Mouse (Mus musculus) limb, embryonic 11.5 days (tissue): ENCODE data around the gene Trmt44. TPM values are rescaled to one million over a fixed set of nuclear protein-coding genes. Genes with fewer than 3 reads are reported as not detected.
A peak's percentile ranks its signal among the peaks of the same experiment; 100 is the strongest.

Source experiments
- ATAC-seq: fragments of 200-750 bp; cut with Nextera tagmentation; 2 replicates; pipeline ENCODE4 v1.8.0; 2017; ENCODE audit warnings: low read depth; ENCODE audit not compliant: insufficient number of reproducible peaks, low FRiP score, low TSS enrichment
- DNase-seq: peaks from one replicate; pipeline ENCODE4 v3.0.0-alpha.2; 2015; ENCODE audit warnings: low spot score
- H3K27ac ChIP-seq: fragments of 300-500 bp; sonication (generic); replicated peaks from 2 replicates; pipeline ENCODE4 v1.5.1; 2014; ENCODE audit warnings: low read depth, mild to moderate bottlenecking, low read length
- H3K27me3 ChIP-seq: fragments of 300-500 bp; sonication (generic); 2 replicates; pipeline ENCODE4 v1.6.1; 2014; ENCODE audit warnings: mild to moderate bottlenecking, low read length, mixed read lengths; ENCODE audit not compliant: control insufficient read depth, insufficient read depth
- H3K36me3 ChIP-seq: fragments of 300-500 bp; sonication (generic); 2 replicates; pipeline ENCODE4 v1.6.1; 2014; ENCODE audit warnings: mild to moderate bottlenecking, low read length, moderate library complexity, mixed read lengths; ENCODE audit not compliant: control insufficient read depth, insufficient read depth
- H3K4me1 ChIP-seq: fragments of 300-500 bp; sonication (generic); 2 replicates; pipeline ENCODE4 v1.6.1; 2014; ENCODE audit warnings: low read length, mixed read lengths; ENCODE audit not compliant: control insufficient read depth, insufficient read depth
- H3K4me2 ChIP-seq: fragments of 300-500 bp; sonication (generic); 2 replicates; pipeline ENCODE4 v1.6.1; 2014; ENCODE audit warnings: low read depth, mild to moderate bottlenecking, moderate library complexity; ENCODE audit not compliant: severe bottlenecking
- H3K4me3 ChIP-seq: fragments of 300-500 bp; sonication (generic); 2 replicates; pipeline ENCODE4 v1.5.1; 2014; ENCODE audit warnings: low read depth, low read length
- H3K9ac ChIP-seq: fragments of 300-500 bp; sonication (generic); 2 replicates; pipeline ENCODE4 v1.6.1; 2014; ENCODE audit warnings: mild to moderate bottlenecking, low read length
- H3K9me3 ChIP-seq: fragments of 300-500 bp; sonication (generic); 2 replicates; pipeline ENCODE4 v1.6.1; 2016; ENCODE audit warnings: low read length; ENCODE audit not compliant: control insufficient read depth
- WGBS: fragments of 180-500 bp; shearing (Covaris S2); extraction: QIAGEN DNeasy Blood & Tissue Kit; methylation state at CpG from one replicate; pipeline ENCODE4 v1.1.7; 2014; 5-methylcytosine and 5-hydroxymethylcytosine counted together
- polyA plus RNA-seq: library from polyadenylated mRNA; unstranded; fragments of >200 nt; fragmentation: Nextera tagmentation; extraction: Ambion mirVana; gene quantifications from 2 replicates; pipeline ENCODE4 v1.2.1, GENCODE M21; 2014

The Trmt44 gene
- polyA plus RNA-seq, 1 experiment from 2014 or later = 11.2 TPM

DNA sequence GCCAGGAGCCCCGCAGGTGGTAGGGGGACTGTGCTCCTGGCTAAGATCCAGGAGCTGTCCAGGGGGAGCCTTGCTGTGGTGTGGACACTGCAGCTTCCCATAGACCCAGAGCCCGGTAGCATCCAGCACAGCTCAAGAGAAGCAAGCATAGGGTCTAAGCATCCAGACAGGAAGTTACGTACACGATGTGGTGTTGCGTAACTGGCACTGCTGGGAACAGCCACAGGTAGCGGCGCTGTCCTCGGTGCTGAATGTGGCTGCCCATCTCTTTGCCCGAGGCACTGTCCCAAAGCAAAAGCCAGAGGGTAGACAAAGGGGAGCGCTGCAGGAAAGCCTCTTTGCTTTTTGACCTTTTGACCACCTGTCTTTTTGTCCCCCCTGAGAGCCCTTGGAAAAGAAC, 43.3 kb downstream of the Trmt44 start:
- no peak overlapping the region for H3K4me2 ChIP-seq
- DNase-seq (peak; percentile 83), ATAC-seq (no peak)
- no peaks in the 10 kb centered on the region for H3K27me3 ChIP-seq
- H3K27ac ChIP-seq = no peak overlapping the region
- no peaks in the 10 kb centered on the region for H3K36me3 ChIP-seq
- WGBS = 20% methylated on average over 10 of the region's 10 CpGs
- H3K4me3 ChIP-seq = no peak overlapping the region
- H3K9me3 ChIP-seq = no peaks in the 10 kb centered on the region
- H3K9ac ChIP-seq = no peak overlapping the region
- H3K4me1 ChIP-seq = no peaks in the 10 kb centered on the region; the same call in 1 of the 2 replicates

DNA sequence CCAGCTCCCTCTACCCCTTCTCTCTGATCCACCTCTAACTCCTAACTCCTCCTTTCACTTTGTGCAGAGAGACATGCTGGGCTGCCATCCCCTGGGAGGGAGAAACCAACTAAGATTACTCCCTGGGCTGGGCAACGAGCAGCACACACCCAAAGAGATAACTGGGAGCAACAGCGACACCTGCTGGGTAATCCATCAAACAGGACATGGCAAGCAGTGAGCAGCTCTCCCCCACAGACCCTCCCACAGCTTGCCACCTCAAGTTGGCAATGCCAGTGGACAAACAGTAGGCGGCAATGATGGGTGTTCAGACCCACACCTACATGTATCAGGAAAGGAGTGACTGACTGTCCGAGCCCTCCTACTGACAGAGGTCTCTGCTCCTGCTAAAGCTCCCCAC, 44.4 kb downstream of the Trmt44 start:
- H3K27me3 ChIP-seq = 0 out of 2 replicates have a peak, but pooled peaks cover 2% of the 10 kb centered on the region
- no peak overlapping the region for H3K4me3 ChIP-seq
- no peak overlapping the region for H3K9ac ChIP-seq
- peaks cover 7% of the 10 kb centered on the region for H3K4me1 ChIP-seq
- no peaks in the 10 kb centered on the region for H3K36me3 ChIP-seq
- no peaks in the 10 kb centered on the region for H3K9me3 ChIP-seq
- no peak overlapping the region for H3K27ac ChIP-seq
- DNase-seq (peak; percentile 70), ATAC-seq (no peak)
- no peak overlapping the region for H3K4me2 ChIP-seq
- 13% methylated on average over 4 of the region's 4 CpGs for WGBS

GRCm38 (mm10) chr5:35525469-35526123, 49.3 kb downstream of the Trmt44 start, which contains the start of gene Cpz:
Gene Cpz (minus strand): TSS chr5:35525698.
- Histone ChIP-seq H3K9me3 (no peaks in the 10 kb centered on the region), H3K27me3 (peaks cover 5% of the 10 kb centered on the region; the same call in 1 of the 2 replicates), H3K4me2 (peak within 1 kb of the TSS; percentile 64), H3K36me3 (no peaks in the 10 kb centered on the region), H3K4me1 (peaks cover 16% of the 10 kb centered on the region), H3K4me3 (peak within 1 kb of the TSS; percentile 20), H3K27ac (no peak within 1 kb of the TSS), H3K9ac (peak within 1 kb of the TSS; percentile 43)
- 2% methylated on average over 28 of the region's 29 CpGs for WGBS
- ATAC-seq = peak; percentile 59; the same call in 1 of the 2 replicates
- peak; percentile 84 for DNase-seq

- no peak for ATAC-seq
- H3K27me3 ChIP-seq = peaks cover 5% of the 10 kb centered on the region; the same call in 1 of the 2 replicates
- no peak overlapping the region for H3K9ac ChIP-seq
- H3K4me3 ChIP-seq = no peak overlapping the region
- no peak overlapping the region for H3K4me2 ChIP-seq
- 61% methylated on average over 2 of the region's 2 CpGs for WGBS
- H3K9me3 ChIP-seq = no peaks in the 10 kb centered on the region
- DNase-seq = peak; percentile 44
- peaks cover 16% of the 10 kb centered on the region for H3K4me1 ChIP-seq
- no peaks in the 10 kb centered on the region for H3K36me3 ChIP-seq
- no peak overlapping the region for H3K27ac ChIP-seq
Measured at GRCm38 (mm10) chr5:35524381-35524780, 50.5 kb downstream of the Trmt44 start.

DNA sequence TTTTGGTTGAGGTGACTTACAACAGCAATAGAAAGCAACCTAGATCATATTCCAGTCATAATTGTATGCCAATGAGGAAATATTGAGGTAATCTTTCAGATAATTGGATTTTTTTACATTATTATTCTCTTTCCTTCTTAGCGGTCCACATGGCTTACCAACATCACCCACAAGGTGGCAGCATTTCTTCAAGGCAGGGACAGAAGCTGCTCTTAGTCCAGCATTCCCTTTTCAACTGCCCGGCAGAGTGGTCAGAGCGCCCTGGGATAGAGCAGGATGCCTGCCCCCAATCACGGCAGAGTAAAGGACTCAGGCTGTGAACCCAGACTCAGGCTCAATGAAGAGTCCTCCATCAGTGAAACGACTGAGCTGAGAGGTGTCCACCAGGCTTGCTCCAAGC, 51.1 kb downstream of the Trmt44 start:
- Histone ChIP-seq H3K27ac (no peak overlapping the region), H3K9me3 (no peaks in the 10 kb centered on the region), H3K9ac (no peak overlapping the region), H3K4me3 (no peak overlapping the region), H3K4me2 (no peak overlapping the region), H3K36me3 (no peaks in the 10 kb centered on the region), H3K4me1 (peaks cover 16% of the 10 kb centered on the region), H3K27me3 (peaks cover 5% of the 10 kb centered on the region; the same call in 1 of the 2 replicates)
- no peak for ATAC-seq
- WGBS = 2% methylated on average over 5 of the region's 5 CpGs
- peak; percentile 87 for DNase-seq

GRCm38 (mm10) chr5:35516781-35517180, 58.1 kb downstream of the Trmt44 start:
- Histone ChIP-seq H3K27ac (no peak overlapping the region), H3K36me3 (no peaks in the 10 kb centered on the region), H3K4me2 (no peak overlapping the region), H3K27me3 (no peaks in the 10 kb centered on the region), H3K4me3 (no peak overlapping the region), H3K9ac (no peak overlapping the region), H3K4me1 (no peaks in the 10 kb centered on the region), H3K9me3 (no peaks in the 10 kb centered on the region)
- no peak for ATAC-seq
- 85% methylated on average over 11 of the region's 11 CpGs for WGBS
- no peak for DNase-seq

GRCm38 (mm10) chr5:35510589-35510988, 64.3 kb downstream of the Trmt44 start:
- Histone ChIP-seq H3K4me2 (no peak overlapping the region), H3K27me3 (0 out of 2 replicates have a peak, but pooled peaks cover 2% of the 10 kb centered on the region), H3K9me3 (no peaks in the 10 kb centered on the region), H3K36me3 (no peaks in the 10 kb centered on the region), H3K27ac (no peak overlapping the region), H3K9ac (no peak overlapping the region), H3K4me3 (no peak overlapping the region), H3K4me1 (no peaks in the 10 kb centered on the region)
- DNase-seq = peak; percentile 87
- WGBS = 24% methylated on average over 5 of the region's 5 CpGs
- ATAC-seq = no peak
